24 mouse cellular contexts compared by ENCODE assay signal in genomic region chr2:14960963-14961488, GRCm38 (mm10).
DNase-seq lines count a peak whose midpoint lies in the region; ATAC-seq and TF ChIP-seq lines count a peak whose summit lies in the region.
"Had no signal": no experiment of that assay in that cellular context is flagged by ENCODE, and none has a peak within 500 bp of the region (broad histone marks: within the 10 kb centered on the region; RNA-seq: fewer than 3 reads in every experiment).

No protein-coding gene starts in this region.

- peak; percentile 93 for ATAC-seq in common myeloid progenitor, adult 5-6 weeks (replicated peaks; ENCODE audit: low read depth, poor library complexity, severe bottlenecking)
- peak; percentile 81 for ATAC-seq in megakaryocyte progenitor cell, adult 5-6 weeks (replicated peaks; ENCODE audit: poor library complexity)
- ATAC-seq in erythroid progenitor cell, adult 5-6 weeks (replicated peaks; ENCODE audit: low FRiP score, poor library complexity, severe bottlenecking), result no peak
- no peak for ATAC-seq in liver, postnatal 0 days
- ATAC-seq: forebrain, embryonic 14.5 days; midbrain, embryonic 15.5 days had no signal

- H3K9ac ChIP-seq in MEL (ENCODE audit: control insufficient read depth, low read depth, low read length, poor library complexity, severe bottlenecking), result no peak overlapping the region
- no peak overlapping the region for H3K9ac ChIP-seq in liver, postnatal 0 days (replicated peaks)
- H3K9ac ChIP-seq: heart, embryonic 12.5 days; limb, embryonic 12.5 days; midbrain, embryonic 15.5 days; neural tube, embryonic 15.5 days had no signal

- H3K4me3 ChIP-seq in MEL (ENCODE audit: control insufficient read depth in 1 of 2, insufficient read depth in 1 of 2, low read depth in 2 of 2, low read length in 2 of 2), result peak overlapping the region in 1 of 2 experiments; percentile 16; a peak in 1 of 4 replicates
- no peak overlapping the region for H3K4me3 ChIP-seq in liver, postnatal 0 days (ENCODE audit: low read depth, low read length)
- H3K4me3 ChIP-seq: gastrocnemius, adult 2 months; heart, embryonic 12.5 days; limb, embryonic 12.5 days; midbrain, embryonic 15.5 days; neural tube, embryonic 15.5 days had no signal

- TF ChIP-seq CTCF in MEL (IDR thresholded peaks at IDR 0.05 in 2 of 3, conservative IDR thresholded peaks at IDR 0.05 in 1 of 3; ENCODE audit: control insufficient read depth in 1 of 3, insufficient read depth in 1 of 3, low read depth in 2 of 3, low read length in 3 of 3, poor library complexity in 1 of 3, severe bottlenecking in 1 of 3), result no peak
- no peak for TF ChIP-seq CTCF in liver, postnatal 0 days (IDR thresholded peaks at IDR 0.05; ENCODE audit: low read depth)

- no peak for TF ChIP-seq RAD21 in MEL (IDR thresholded peaks at IDR 0.05; ENCODE audit: low read depth, low read length)

- no peak for TF ChIP-seq POLR2A in MEL (IDR thresholded peaks at IDR 0.05; ENCODE audit: control insufficient read depth in 1 of 2, insufficient read depth in 1 of 2, low read depth in 1 of 2, low read length in 2 of 2, poor library complexity in 1 of 2)

- no peaks in the 10 kb centered on the region for H3K27me3 ChIP-seq in MEL (ENCODE audit: control insufficient read depth in 1 of 2, insufficient read depth in 2 of 2, low read length in 2 of 2)
- H3K27me3 ChIP-seq in liver, postnatal 0 days (ENCODE audit: insufficient read depth, low read length), result no peaks in the 10 kb centered on the region
- H3K27me3 ChIP-seq: heart, embryonic 12.5 days; limb, embryonic 12.5 days; midbrain, embryonic 15.5 days; neural tube, embryonic 15.5 days had no signal

- H3K79me2 ChIP-seq in MEL (ENCODE audit: control insufficient read depth, insufficient read depth, low read length, poor library complexity), result no peaks in the 10 kb centered on the region

- H3K4me2 ChIP-seq in liver, postnatal 0 days (ENCODE audit: low read depth, low read length), result no peak overlapping the region
- H3K4me2 ChIP-seq: heart, embryonic 12.5 days; limb, embryonic 12.5 days; liver, embryonic 11.5 days; midbrain, embryonic 15.5 days; neural tube, embryonic 15.5 days had no signal

- no peak overlapping the region for H3K27ac ChIP-seq in MEL (ENCODE audit: control insufficient read depth, low read depth, low read length)
- no peak overlapping the region for H3K27ac ChIP-seq in liver, postnatal 0 days (ENCODE audit: low read depth)
- H3K27ac ChIP-seq: gastrocnemius, adult 2 months; limb, embryonic 12.5 days; midbrain, embryonic 15.5 days; neural tube, embryonic 15.5 days had no signal

- no peaks in the 10 kb centered on the region for H3K9me3 ChIP-seq in MEL (replicated peaks; ENCODE audit: insufficient read depth, low read length)
- no peaks in the 10 kb centered on the region for H3K9me3 ChIP-seq in liver, postnatal 0 days (ENCODE audit: low read length)
- H3K9me3 ChIP-seq: heart, embryonic 12.5 days; limb, embryonic 12.5 days; midbrain, embryonic 15.5 days; neural tube, embryonic 15.5 days had no signal

- H3K4me1 ChIP-seq in MEL (ENCODE audit: control insufficient read depth in 1 of 2, insufficient read depth in 2 of 2, low read length in 2 of 2), result no peaks in the 10 kb centered on the region
- H3K4me1 ChIP-seq in liver, postnatal 0 days (ENCODE audit: insufficient read depth), result no peaks in the 10 kb centered on the region
- H3K4me1 ChIP-seq: midbrain, embryonic 15.5 days; neural tube, embryonic 15.5 days had no signal

- peak; percentile 79 for DNase-seq in 3T3-L1 (ENCODE audit: low read depth, low spot score)
- peak; percentile 14 for DNase-seq in MEL (ENCODE audit: low read depth, low spot score)
- DNase-seq in embryo, embryonic 10.5 days (ENCODE audit: low spot score), result no peak
- no peak for DNase-seq in liver, postnatal 0 days
- DNase-seq: adrenal gland, postnatal 10 days; cerebellum, adult 2 months; cerebellum, postnatal 25 days; gastrocnemius, adult 2 months; heart, postnatal 10 days; kidney, adult 11 months; kidney, postnatal 4 days; lung, adult 2 months; lung, postnatal 14 days; right cerebral cortex, adult 18-20 months; thymus, adult 18-20 months had no signal

- WGBS in liver, postnatal 0 days (ENCODE audit: insufficient replicate concordance), result 57% methylated on average over 1 of the region's 1 CpGs

- H3K36me3 ChIP-seq in MEL (ENCODE audit: control insufficient read depth in 1 of 2, insufficient read depth in 2 of 2, low read length in 2 of 2), result no peaks in the 10 kb centered on the region; a peak in 1 of 4 replicates
- no peaks in the 10 kb centered on the region for H3K36me3 ChIP-seq in liver, postnatal 0 days (replicated peaks; ENCODE audit: insufficient read depth, low read length)
- H3K36me3 ChIP-seq: limb, embryonic 12.5 days; midbrain, embryonic 15.5 days; neural tube, embryonic 15.5 days had no signal

- TF ChIP-seq EP300 in MEL (IDR thresholded peaks at IDR 0.05; ENCODE audit: low read depth in 1 of 2, low read length in 2 of 2), result no peak
- no peak for TF ChIP-seq EP300 in liver, postnatal 0 days (IDR thresholded peaks at IDR 0.05; ENCODE audit: low read depth)

TF ChIP-seq in MEL, 35 proteins besides CTCF, POLR2A, EP300 and RAD21:
- TF ChIP-seq GATA1 (IDR thresholded peaks at IDR 0.05; ENCODE audit: low read depth, low read length) (peak; percentile 36; the same call in 1 of the 2 replicates), RCOR1 (IDR thresholded peaks at IDR 0.05; ENCODE audit: low read depth, low read length) (no peak), TCF12 (IDR thresholded peaks at IDR 0.05; ENCODE audit: low read depth, low read length) (no peak), MYC (IDR thresholded peaks at IDR 0.05; ENCODE audit: low read depth, low read length) (no peak), MAFK (IDR thresholded peaks at IDR 0.05; ENCODE audit: borderline replicate concordance, low read depth, low read length) (no peak)

Comparison
In these comparisons a context has a peak if more than half of its experiments do, and no peak if none do; other contexts are left out.
1. DNase-seq: peak in 3T3-L1 (single experiment) and MEL (single experiment); none in embryo, embryonic 10.5 days (single experiment) and liver, postnatal 0 days (single experiment).
2. ATAC-seq: peak in common myeloid progenitor, adult 5-6 weeks (single experiment) and megakaryocyte progenitor cell, adult 5-6 weeks (single experiment); none in erythroid progenitor cell, adult 5-6 weeks (single experiment) and liver, postnatal 0 days (single experiment).